Mouse (Mus musculus): ENCODE measurements around the gene Gm26920.
"Not testable (repeated sequence)": the region's sequence is repeated elsewhere in the genome, so short reads cannot be mapped to it uniquely, and the experiment has no call there.

DNA sequence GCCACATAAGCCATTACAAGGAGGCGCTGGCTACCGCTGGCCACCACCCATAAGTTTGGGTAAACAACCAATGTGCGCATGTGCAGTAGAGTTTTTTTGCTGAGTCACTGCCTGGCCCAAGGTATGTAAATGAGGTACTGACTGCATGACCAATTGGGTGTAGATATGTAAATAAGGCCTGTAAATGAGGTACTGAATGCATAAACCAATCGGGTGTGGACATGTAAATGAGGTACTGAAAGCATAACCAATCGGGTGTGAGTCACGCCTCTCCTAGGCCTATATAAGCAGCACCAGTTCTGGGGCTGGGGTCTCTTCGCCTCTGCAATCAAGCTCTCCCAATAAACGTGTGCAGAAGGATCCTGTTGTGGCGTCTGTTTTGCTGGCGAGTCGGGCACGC is 27.7 kb upstream of the Gm26920 start:
- not testable (repeated sequence) for TF ChIP-seq CTCF (IDR thresholded peaks at IDR 0.05; ENCODE audit: control insufficient read depth, insufficient read depth, insufficient read length); FOSL1 (IDR thresholded peaks at IDR 0.05; ENCODE audit: insufficient read depth, low read length, poor library complexity, severe bottlenecking); MYOD1 (IDR thresholded peaks at IDR 0.05; ENCODE audit: control insufficient read depth, insufficient read length, low read depth); MAX (IDR thresholded peaks at IDR 0.05)

All from C2C12 (cell line).